Mouse (Mus musculus) E14TG2a.4 (cell line): Measurements from ENCODE around the gene Yipf2.

ENCODE experiments used
- CTCF ChIP-seq: conservative IDR thresholded peaks from 2 replicates; pipeline ENCODE4 v1.5.1; 2014; ENCODE audit warnings: low read length
- NANOG ChIP-seq: IDR thresholded peaks from 2 replicates; pipeline ENCODE4 v1.6.1; 2014; ENCODE audit warnings: borderline replicate concordance, low read length, mixed read lengths
- POU5F1 ChIP-seq: IDR thresholded peaks from 2 replicates; pipeline ENCODE4 v1.6.1; 2014; ENCODE audit warnings: low read length, borderline replicate concordance

GRCm38 (mm10) chr9:21568657-21569255, 23.9 kb downstream of the Yipf2 start:
- TF ChIP-seq CTCF (no peak), NANOG (no peak), POU5F1 (no peak)
